Mouse (Mus musculus): ENCODE results near the gene Scaf11. TPM values are rescaled to one million over a fixed set of nuclear protein-coding genes. Genes with fewer than 3 reads are reported as not detected.
"Not testable (repeated sequence)": the region's sequence is repeated elsewhere in the genome, so short reads cannot be mapped to it uniquely, and the experiment has no call there.

Scaf11 gene
- total RNA-seq, 2 experiments from 2014 or later, result 69.9 to 90.3 TPM

DNA sequence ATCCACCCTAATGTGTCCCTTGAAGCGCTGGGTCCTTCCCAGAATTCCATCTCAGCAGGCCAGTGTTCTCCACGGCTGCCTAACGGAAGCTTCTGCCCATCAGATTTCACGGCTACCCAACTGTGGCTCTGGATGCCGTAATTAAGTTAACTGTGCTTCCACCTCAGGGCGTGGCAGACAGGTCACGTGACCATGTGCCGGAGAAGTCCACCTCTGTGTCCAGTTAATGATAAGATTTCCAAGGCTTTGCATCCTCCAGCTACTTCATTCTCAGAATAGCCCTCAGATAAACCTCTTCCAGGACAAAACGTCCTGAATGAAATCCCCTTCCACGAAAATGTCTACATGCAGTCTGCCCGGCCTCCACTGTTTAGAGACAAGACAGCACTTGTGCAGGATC is 4.4 kb upstream of the Scaf11 start:
- no peak for DNase-seq

DNA sequence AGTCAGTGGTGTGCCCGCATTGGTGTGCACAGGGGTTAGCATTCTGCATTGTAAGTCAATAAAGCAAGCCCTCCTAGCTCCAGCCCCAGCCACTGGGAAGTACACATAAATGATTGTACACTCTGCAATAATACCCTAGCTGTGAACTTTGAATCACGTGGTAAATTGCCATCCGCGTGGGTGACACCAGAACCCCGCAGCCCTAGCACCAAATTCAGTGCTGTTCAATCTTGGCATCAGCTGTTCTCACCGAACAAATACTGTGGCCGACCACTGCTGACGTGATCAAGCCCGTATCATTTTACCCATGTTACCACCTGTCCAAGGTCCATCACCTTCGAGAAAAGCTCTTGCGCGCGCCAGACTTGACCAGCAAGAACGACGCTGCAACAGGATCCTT is 3.2 kb upstream of the Scaf11 start:
- no peak for DNase-seq

DNA sequence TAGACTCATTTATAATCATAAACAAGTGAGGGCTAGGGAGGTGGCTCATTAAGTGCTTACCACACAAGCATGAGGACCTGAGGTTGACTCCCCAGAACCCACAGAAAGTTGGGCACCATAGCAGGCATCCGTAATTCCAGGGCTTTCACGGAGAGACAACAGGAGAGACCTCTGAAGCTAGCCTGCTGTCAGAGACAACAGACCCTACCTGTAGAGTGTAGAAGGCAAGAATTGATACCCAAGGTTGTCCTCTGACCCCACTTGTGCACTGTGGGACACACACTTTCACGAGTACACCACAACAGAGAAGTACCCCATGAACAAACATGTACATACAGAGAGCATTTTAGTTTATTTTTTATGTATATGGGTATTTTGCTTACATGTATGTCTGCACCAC is 2.0 kb upstream of the Scaf11 start:
- DNase-seq, result no peak

DNA sequence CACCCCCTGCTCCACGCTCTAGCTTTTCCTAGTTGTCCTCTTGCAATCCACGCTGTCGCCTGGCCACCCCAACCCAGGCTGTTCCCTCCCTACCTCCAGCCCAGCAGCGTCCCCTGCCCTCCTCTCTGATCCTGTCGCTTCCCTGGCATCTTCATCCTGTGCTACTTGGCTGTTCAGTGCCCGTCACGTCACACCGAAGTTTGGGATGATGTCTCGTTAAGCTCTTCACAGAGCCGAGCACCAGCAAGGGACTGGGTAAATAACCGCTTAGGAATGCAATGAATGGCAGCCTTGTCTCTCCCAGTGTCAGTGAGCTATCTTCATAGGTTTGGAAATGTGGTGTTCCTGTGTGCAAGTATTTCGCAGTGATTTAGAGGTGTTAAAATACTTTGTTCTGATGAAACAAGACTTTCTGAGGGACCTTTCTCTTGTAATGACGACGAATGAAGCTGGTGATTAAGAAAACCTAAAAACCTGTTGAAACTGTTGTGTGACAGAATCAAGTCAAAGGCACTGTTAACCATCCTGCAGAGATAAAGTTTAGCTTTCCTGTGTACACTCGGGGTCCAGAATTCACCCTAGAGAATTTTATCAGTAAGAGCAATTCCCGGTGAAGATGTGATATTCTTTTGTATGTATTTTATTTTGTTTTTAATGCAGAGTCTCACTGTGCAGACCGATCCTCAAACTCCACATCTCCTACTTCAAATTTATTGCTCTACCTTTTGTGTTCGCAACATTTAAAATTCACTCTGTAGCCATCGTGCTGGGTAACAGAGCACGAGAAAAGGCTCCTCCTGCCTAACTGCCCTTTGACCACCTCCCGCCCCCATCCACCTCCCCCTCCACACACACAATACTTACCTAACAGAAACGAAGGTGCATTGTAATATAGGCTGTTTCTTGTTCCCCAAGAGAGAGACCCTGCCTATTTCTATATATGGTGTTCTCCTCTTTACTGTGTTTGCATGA is 1.2 kb upstream of the Scaf11 start:
- peak in 1 of 2 experiments; percentile 66 for DNase-seq

DNA sequence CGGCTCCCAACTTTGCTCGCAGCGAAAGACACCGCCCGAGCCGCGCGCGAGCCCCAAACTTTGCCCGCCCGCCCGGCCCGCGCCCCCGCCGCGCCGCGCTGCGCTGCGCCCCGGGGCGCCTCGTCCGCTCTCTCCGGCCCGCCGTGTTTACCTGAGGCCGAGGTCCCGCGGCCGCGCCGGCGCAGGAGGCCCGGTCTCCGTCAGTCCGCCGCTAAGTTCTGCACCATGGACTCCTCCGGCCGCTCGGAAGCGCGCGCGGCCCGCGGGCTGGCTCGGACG is 253 bp downstream of the Scaf11 start:
- DNase-seq, result no peak

DNA sequence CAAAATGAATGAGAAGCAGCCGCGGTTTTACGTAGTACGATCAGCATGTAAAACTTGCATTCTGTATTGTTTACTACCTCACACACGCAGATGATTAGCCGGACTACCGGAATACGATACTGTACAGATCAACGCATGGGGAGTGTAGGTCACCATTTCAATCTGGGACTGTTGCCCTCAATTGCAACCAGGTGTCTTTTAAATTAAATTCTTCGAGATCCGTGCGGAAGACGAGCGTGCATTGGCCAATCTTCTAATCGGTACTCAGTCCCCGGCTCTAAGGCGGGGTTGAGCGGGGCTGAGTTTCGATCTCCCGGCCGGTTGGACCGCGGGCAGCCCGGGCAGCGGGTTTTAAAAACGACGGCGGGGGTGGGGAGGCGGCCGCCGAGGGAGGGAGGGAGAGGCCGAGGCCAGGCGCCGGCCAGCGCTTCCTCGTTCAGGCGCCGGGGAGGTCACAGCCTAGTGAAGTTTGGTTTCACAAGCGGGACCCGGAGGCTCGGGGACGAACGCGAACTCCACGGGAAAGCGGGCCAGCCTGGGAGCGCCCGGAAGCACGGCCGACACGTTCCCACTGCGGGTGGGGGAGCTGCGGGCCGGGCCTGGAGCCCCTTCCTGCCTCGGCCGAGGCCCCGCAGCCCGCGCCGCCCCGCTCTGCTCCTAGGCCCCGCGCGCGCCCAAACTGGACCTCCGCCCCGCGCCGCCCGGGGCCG is 747 bp downstream of the Scaf11 start:
- DNase-seq, result peak; percentile 78 to 80

DNA sequence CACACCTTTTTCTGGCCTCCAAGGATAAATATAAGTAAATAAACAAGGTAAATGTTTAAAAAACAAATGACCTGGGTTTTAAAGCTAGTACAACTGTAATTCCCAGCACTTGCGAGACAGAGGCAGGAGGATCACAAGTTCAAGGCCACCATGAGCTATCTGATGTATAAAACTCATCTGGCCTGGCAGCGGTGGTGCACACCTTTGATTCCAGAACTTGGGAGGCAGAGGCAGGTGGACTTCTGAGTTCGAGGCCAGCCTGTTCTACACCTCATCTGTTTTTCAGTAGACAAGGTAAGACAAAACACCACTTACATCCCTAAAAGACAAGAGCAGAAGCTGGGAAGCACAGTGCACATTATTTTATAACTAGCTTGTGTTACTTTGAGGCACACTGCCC is 2.4 kb downstream of the Scaf11 start:
- DNase-seq, result no peak

DNA sequence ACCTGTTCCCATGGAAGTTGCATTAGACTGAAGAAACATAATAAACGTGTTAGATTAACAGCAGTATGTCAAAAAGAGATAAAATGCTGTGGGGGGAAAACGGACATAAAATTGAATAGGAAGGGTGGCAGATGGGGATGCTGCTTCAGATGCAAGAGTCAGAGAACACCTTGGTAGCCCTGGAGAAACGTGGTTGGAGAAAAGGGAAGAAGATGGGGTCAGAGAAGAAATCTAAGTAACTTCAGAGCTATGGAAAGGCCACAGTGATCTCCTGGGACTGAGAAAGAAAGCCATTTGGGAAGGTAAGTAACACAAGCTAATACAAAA is 3.3 kb downstream of the Scaf11 start:
- DNase-seq, result no peak

DNA sequence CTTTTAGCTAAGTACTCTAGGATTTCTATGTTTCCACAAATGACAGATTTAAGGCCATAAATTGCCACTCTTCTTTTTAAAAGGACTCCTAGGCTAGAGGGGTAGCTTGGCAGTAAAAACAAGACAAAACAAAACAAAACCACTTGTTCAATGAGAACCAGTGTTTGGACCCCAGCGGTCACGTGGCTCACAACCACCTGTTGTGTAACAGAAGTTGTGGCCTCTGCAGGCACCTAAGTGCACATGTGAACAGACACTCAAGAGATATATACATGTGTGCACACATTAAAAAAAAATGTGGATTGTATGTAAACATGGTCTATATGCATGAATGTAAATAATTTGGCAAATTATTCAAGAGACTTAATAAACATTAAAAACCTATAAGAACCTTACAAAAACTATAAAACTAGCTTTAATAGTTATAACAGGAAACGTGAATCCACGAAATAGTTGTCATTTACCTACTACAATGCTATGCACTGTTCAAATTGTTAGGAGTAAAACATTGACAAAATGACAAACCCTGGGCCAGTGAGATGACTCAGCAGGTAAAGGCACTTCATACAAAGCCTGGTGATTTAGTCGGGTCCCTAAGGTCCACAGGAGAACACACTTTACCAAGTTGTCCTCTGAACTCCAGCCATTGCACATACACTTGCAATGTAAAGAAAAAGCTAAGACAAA is 3.8 kb downstream of the Scaf11 start:
- DNase-seq, result no peak

DNA sequence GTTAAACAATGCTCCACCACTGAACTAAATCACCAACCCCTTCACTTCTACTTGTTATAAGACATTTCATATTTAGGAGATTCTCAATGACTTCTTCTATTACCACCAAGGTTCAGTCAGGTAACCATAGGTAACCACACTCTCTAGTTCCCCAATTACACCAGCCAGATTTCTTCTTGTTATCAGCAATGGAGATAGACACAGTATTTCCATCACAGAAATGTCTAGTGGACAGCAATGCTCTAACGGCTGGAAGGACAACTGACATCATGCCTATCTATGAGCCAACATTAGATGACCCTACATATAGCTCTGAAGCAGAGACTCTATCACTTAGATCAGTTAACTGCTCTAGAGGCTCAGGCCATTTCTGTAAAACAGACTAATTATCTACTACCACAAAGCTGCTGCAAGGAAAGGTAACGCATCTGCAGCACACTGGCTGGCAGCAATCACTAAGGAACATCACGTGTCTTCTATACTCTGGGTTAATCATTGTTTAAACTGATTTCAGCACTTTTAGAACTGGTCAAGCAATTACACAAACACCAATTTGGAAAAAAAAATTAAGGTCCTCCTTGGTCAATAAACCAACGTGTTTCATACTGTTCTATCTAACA is 4.9 kb downstream of the Scaf11 start:
- no peak for DNase-seq

DNA sequence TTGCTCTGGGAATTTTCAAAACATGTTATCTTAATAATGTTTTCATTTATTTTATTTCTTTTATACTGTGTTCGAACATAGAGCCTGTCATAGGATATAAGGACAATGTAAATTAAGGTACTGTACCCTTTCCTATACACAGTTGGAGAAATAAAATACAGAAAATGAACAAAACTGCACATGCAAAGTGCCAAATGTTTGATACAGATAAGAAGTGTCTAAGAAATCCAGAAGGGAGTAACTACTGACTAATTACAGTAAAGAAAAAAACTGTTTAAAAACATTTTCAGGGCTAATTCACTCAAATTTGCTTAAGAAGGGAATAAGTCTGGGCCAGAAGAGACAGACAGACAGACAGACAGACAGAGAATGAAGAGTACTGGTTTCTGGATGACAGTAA is 7.3 kb downstream of the Scaf11 start:
- no peak for DNase-seq

DNA sequence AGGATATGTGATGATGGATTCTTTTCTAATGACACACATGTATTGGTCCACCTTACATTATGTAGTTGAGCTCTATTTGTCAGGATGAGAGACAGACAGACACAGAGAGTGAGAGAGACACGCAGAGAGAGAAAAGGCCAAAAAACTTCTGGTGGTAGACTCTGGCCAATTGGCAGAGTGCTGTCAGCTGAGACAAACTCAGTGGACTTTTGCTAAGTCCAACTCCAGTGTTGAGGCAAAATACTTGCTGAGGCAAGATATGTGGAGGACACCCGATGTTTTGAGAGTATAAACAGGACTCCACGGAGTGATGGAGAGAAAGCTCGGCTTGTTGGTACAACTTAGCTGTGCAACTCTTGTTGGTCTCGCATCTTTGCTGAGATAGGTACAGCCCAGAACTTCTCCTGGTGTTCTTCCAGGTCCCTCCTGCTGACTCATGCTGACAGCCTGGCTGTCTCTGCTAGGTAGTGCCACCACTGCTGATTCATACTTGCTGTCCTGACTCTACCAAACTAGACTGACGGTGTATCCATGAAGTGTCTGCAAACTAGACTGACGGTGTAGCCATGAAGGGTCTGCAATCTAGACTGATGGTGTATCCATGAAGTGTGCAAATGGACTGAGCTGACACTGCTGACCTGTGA is 11.9 kb downstream of the Scaf11 start:
- peak; percentile 44 to 50 for DNase-seq

DNA sequence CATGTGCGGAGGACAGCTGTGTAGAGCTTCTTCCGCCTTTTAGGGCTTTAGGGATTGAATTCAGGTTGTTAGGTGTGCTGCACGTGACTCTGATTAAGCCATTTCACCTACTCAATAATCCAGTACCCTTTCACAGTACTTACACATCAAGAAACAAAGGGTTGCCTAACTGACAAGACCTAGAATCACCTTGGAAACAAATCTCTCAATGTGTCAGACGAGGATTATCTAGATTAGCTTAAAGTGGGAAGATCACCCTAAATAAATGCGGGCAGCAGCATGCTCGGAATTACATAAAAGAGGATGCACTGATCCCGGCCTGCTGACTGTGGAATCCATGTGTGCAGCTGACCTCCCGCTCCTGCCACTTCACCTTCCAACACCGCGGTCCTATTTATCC is 13.9 kb downstream of the Scaf11 start:
- DNase-seq, result no peak

DNA sequence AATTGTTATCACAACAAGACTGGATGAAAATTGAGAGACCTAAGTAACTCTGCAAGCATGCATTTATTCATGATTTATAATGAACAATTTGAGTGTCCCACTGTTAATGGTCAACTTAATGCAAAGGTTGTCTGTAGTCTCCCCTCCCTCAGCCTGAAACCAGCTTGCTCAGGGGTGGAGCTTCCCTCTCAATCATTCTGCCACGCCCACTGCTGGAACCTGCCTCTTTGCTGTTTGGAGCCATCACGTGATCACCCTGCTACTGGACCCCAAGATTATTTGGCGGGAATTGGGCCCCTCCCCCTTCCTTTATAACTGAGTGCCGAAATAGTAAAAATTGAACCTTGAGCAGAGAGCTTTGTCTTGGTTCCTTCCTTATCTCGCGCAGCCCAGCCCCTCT is 19.2 kb downstream of the Scaf11 start:
- DNase-seq, result not testable (repeated sequence)

DNA sequence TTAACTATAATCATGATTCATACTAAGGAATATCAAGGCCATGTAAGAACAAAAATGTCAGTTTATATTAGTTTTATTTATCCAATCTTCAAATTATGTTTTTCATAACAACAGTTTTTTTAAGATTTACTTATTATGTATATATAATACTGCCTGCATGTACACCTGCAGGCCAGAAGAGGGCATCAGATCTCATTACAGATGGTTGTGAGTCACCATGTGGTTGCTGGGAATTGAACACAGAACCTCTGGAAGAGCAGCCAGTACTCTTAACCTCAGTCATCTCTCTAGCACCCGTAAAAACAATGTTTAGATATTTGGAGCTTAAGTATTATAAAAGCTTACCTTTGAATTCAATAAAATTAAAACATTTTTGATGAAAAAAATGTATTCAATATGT is 26.4 kb downstream of the Scaf11 start:
- DNase-seq, result no peak

DNA sequence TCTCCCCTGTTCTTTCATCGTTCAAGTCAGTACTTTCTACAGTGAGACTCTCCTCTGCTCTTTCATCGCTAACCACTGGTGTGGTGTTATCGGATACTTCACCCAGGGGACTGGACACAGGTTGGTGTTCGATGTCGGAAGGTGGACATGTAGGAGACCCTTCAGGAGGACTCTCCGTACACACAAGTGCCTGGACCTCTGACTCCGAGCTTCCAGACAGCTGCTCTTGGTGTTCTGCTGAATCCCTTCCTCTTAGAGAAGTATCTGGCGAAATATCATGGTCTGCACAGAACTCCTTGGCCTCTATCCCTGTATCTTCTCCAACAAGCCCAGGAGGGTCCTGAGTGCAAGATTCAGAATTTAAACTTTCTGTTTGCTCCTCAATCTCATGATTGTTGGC is 40.7 kb downstream of the Scaf11 start:
- DNase-seq, result no peak

DNA sequence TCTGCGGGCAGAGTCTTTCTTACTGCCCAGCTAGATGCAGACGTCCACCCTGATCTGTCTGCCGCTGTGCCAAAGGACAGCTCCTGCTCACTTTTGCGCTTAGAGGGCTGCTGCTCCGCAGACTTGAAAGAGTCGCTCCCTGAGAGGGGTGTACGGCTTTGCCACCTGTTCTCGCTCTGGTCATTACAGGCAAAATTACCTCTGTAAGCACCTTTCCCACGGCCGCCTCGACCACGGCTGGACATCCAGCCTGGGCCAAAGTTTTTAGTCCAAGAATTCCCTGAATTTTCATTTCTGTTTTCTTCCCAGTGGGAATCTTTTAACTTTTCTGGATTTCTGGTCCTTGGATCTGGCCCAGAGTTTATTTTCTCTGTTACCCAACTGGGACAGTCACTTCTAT is 42.5 kb downstream of the Scaf11 start:
- DNase-seq, result no peak

DNA sequence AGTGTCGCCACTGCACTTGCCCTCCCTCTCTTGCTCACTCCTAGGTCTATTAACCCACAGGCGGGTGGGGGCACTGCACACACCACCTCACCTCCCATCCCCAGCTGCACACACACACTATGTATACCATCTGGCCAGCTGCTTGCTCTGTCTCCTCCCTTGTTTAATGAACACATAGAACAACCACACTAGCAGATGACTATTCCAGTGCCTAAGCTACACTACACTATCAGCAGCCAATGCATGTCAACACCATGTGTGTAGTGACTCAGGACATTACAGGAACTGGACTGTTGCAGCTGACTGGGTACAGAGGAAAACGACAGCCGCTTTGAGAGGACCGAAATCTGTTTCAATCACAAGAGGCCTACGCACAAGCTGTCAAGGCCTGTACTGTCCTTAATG is 51.9 kb downstream of the Scaf11 start:
- no peak for DNase-seq

DNA sequence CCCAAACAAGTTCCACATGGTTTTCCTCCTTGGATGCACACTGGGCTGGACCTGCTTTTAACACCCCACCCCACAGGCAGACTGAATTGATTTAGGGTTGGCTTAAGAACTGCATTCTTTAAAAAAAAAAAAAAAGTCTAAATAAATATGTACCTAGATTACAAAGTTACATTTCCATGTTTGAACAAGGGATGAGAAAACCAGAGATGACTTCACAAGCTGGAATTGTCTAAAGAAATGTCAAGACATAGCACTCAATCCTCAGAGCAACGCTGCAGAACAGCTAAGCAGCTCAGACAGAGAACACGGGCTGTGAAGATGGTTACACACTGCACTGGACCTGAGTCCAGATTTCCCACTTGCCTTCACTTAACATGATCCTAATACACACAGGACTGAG is 53.5 kb downstream of the Scaf11 start:
- DNase-seq, result no peak

DNA sequence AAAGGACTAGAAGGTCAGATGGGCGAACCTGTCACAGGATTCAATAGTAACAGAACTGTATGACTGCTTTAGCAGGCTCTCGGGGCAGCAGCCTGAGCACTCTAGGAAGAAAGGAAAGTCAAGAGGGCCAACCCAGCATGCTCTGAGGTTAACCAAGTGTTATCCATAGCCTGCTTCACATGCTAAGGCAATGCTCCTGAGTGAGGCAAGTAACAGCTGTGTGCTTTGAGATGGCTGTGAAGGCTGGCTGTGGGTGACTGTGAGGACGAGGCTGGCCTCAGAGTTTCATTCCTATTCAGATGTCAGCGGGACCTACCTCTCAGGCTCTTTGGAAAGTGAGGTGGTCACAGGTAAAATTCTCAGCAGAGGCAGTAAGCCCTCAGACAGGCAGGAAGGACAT is 54.4 kb downstream of the Scaf11 start:
- no peak for DNase-seq

DNA sequence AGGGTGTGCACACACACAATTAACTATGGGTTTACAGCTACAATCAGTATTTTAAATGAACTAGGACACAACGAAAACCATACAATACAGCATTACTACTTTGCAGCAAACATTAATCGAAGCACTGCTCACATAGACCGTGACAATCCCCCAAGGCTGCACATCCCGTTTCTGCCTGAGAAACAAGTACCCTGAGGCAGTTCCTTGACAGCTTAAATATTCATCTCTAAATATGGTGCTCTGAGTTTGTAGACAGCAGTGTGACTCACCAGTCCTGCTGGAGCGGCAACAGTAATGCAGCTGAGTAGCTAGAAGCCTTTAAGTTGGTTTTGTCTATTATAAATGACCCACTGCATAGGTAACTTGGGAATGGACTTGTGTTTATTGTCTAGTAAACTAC is 55.1 kb downstream of the Scaf11 start:
- DNase-seq, result no peak

DNA sequence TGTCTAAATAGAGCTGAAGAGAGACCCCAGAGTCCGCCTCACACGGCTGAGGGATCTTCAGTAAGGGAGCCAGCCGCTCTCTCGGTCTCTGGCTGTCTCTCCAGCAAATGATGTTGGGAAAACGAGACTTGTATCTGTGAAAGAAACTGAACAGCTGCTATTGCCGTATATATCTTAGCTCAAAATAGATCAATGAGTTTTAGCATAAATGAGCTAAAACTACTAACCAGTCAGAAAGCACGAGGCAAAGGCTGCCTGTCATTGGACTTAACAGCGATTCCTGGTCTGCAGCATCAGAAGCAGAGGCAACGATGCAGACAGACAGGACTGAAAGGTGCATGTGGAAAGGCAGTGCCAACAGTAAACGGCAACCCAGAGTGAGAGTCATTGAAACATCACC is 62.3 kb downstream of the Scaf11 start:
- no peak for DNase-seq

Measured in adrenal gland, postnatal 36 days (tissue).